Comparison of ENCODE assay signal across 22 mouse cellular contexts in the genomic region with DNA sequence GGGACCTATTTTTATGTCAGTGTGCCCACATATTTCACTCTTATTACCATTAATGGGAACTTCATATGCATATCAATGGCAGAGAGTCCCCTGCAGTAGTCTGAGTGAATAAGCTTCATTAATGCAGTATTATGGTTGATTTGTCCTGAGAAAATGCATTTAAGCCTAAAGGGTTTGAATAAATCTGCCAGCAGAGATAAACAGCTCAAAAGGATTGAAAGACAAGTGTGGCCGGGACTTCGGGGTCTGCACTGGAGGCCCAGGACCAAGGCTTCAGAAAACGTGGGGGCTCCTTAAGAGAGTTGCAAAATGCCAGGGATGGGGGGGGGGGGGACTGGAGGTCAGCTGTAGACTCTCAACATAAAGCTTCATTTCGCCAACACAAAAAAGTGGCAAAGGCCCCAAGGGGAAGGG.
A peak's percentile ranks its signal among the peaks of the same experiment; 100 is the strongest.
DNase-seq lines count a peak whose midpoint lies in the region; ATAC-seq lines count a peak whose summit lies in the region.
"Had no signal": no experiment of that assay in that cellular context is flagged by ENCODE, and none has a peak within 500 bp of the region (broad histone marks: within the 10 kb centered on the region; RNA-seq: fewer than 3 reads in every experiment).

No protein-coding gene starts in this region.

- H3K27me3 ChIP-seq in midbrain, embryonic 11.5 days (ENCODE audit: control insufficient read depth, insufficient read depth, low read length), result no peaks in the 10 kb centered on the region
- H3K27me3 ChIP-seq in midbrain, embryonic 16.5 days (ENCODE audit: control insufficient read depth, insufficient read depth, low read depth, low read length), result no peaks in the 10 kb centered on the region
- peaks cover 6% of the 10 kb centered on the region; the same call in 1 of the 2 replicates for H3K27me3 ChIP-seq in forebrain, embryonic 13.5 days
- H3K27me3 ChIP-seq in hindbrain, embryonic 13.5 days, result no peaks in the 10 kb centered on the region
- H3K27me3 ChIP-seq in neural tube, embryonic 14.5 days (ENCODE audit: control insufficient read depth, insufficient read depth, low read length), result no peaks in the 10 kb centered on the region

- peak; percentile 73 for ATAC-seq in midbrain, embryonic 11.5 days (ENCODE audit: low FRiP score)
- no peak for ATAC-seq in midbrain, embryonic 16.5 days
- peak; percentile 79 for ATAC-seq in forebrain, embryonic 13.5 days
- 0 out of 2 replicates have a peak, but pooled peaks have one; percentile 39 for ATAC-seq in hindbrain, embryonic 13.5 days (ENCODE audit: low FRiP score)
- no peak for ATAC-seq in neural tube, embryonic 14.5 days (ENCODE audit: low read depth)
- ATAC-seq: liver, postnatal 0 days; lung, postnatal 0 days had no signal

- no peaks in the 10 kb centered on the region for H3K9me3 ChIP-seq in midbrain, embryonic 11.5 days (ENCODE audit: control insufficient read depth, low read length)
- no peaks in the 10 kb centered on the region for H3K9me3 ChIP-seq in midbrain, embryonic 16.5 days (replicated peaks; ENCODE audit: control insufficient read depth, low read length, poor library complexity, severe bottlenecking)
- H3K9me3 ChIP-seq in forebrain, embryonic 13.5 days (replicated peaks), result no peaks in the 10 kb centered on the region
- H3K9me3 ChIP-seq in hindbrain, embryonic 13.5 days, result no peaks in the 10 kb centered on the region
- no peaks in the 10 kb centered on the region for H3K9me3 ChIP-seq in neural tube, embryonic 14.5 days (ENCODE audit: control insufficient read depth, low read length)
- H3K9me3 ChIP-seq: heart, embryonic 13.5 days had no signal

- H3K4me2 ChIP-seq in midbrain, embryonic 11.5 days, result no peak overlapping the region; the same call in 1 of the 2 replicates
- no peak overlapping the region for H3K4me2 ChIP-seq in midbrain, embryonic 16.5 days (ENCODE audit: low read length)
- H3K4me2 ChIP-seq in forebrain, embryonic 13.5 days, result peak overlapping the region; percentile 38
- no peak overlapping the region for H3K4me2 ChIP-seq in hindbrain, embryonic 13.5 days
- peak overlapping the region; percentile 14; the same call in 1 of the 2 replicates for H3K4me2 ChIP-seq in neural tube, embryonic 14.5 days (ENCODE audit: low read depth, low read length)
- H3K4me2 ChIP-seq: heart, embryonic 13.5 days; liver, embryonic 11.5 days had no signal

- H3K4me3 ChIP-seq in midbrain, embryonic 11.5 days (ENCODE audit: low read depth, low read length), result no peak overlapping the region
- H3K4me3 ChIP-seq in midbrain, embryonic 16.5 days (ENCODE audit: low read depth, low read length), result no peak overlapping the region
- H3K4me3 ChIP-seq in forebrain, embryonic 13.5 days, result no peak overlapping the region
- no peak overlapping the region for H3K4me3 ChIP-seq in hindbrain, embryonic 13.5 days
- H3K4me3 ChIP-seq in neural tube, embryonic 14.5 days (ENCODE audit: low read depth, low read length), result no peak overlapping the region
- H3K4me3 ChIP-seq: heart, adult 2 months; heart, embryonic 13.5 days; left cerebral cortex, adult 2 months had no signal

- H3K4me1 ChIP-seq in midbrain, embryonic 11.5 days (ENCODE audit: control insufficient read depth, insufficient read depth, low read length), result peaks cover 20% of the 10 kb centered on the region
- peaks cover 10% of the 10 kb centered on the region for H3K4me1 ChIP-seq in midbrain, embryonic 16.5 days (ENCODE audit: control insufficient read depth, insufficient read depth, low read length)
- H3K4me1 ChIP-seq in forebrain, embryonic 13.5 days, result peaks cover 34% of the 10 kb centered on the region
- H3K4me1 ChIP-seq in hindbrain, embryonic 13.5 days (replicated peaks), result peaks cover 32% of the 10 kb centered on the region
- peaks cover 9% of the 10 kb centered on the region; the same call in 1 of the 2 replicates for H3K4me1 ChIP-seq in neural tube, embryonic 14.5 days (ENCODE audit: control insufficient read depth, insufficient read depth, low read length)

- no peak overlapping the region for H3K9ac ChIP-seq in midbrain, embryonic 11.5 days (ENCODE audit: low read length)
- H3K9ac ChIP-seq in midbrain, embryonic 16.5 days (ENCODE audit: low read depth, low read length), result no peak overlapping the region
- H3K9ac ChIP-seq in forebrain, embryonic 13.5 days, result no peak overlapping the region
- H3K9ac ChIP-seq in hindbrain, embryonic 13.5 days, result no peak overlapping the region
- no peak overlapping the region for H3K9ac ChIP-seq in neural tube, embryonic 14.5 days (replicated peaks; ENCODE audit: low read depth, low read length)
- H3K9ac ChIP-seq: heart, embryonic 13.5 days; liver, postnatal 0 days had no signal

- peak; percentile 79 for DNase-seq in midbrain, embryonic 11.5 days (ENCODE audit: low spot score, missing footprints)
- no peak for DNase-seq in liver
- no peak for DNase-seq in left cerebral cortex, adult 8-10 months (ENCODE audit: low spot score in 2 of 2)
- DNase-seq: adrenal gland, adult 2 months; cerebellum, adult 11-12 months; gastrocnemius, postnatal 25 days; heart, adult 2 months; heart, postnatal 14 days; kidney, adult 2 months; kidney, postnatal 10 days; liver, postnatal 0 days; thymus, adult 18-20 months; thymus, postnatal 4 days had no signal

- H3K27ac ChIP-seq in midbrain, embryonic 11.5 days (ENCODE audit: low read depth, low read length), result peak overlapping the region; percentile 57; the same call in 1 of the 2 replicates
- H3K27ac ChIP-seq in midbrain, embryonic 16.5 days (ENCODE audit: low read length), result no peak overlapping the region
- peak overlapping the region; percentile 36; the same call in 1 of the 2 replicates for H3K27ac ChIP-seq in forebrain, embryonic 13.5 days
- H3K27ac ChIP-seq in hindbrain, embryonic 13.5 days, result peak overlapping the region; percentile 23; the same call in 1 of the 2 replicates
- no peak overlapping the region for H3K27ac ChIP-seq in neural tube, embryonic 14.5 days (ENCODE audit: low read depth, low read length)
- H3K27ac ChIP-seq: heart, adult 2 months; heart, embryonic 13.5 days; left cerebral cortex, adult 2 months; macrophage had no signal

- 21% methylated on average over 4 of the region's 4 CpGs for WGBS in midbrain, embryonic 11.5 days
- 11% methylated on average over 4 of the region's 4 CpGs for WGBS in midbrain, embryonic 16.5 days
- 8% methylated on average over 4 of the region's 4 CpGs for WGBS in forebrain, embryonic 13.5 days
- 19% methylated on average over 4 of the region's 4 CpGs for WGBS in hindbrain, embryonic 13.5 days
- 21% methylated on average over 4 of the region's 4 CpGs for WGBS in neural tube, embryonic 14.5 days

- H3K36me3 ChIP-seq in midbrain, embryonic 11.5 days (ENCODE audit: control insufficient read depth, insufficient read depth, low read length), result no peaks in the 10 kb centered on the region
- H3K36me3 ChIP-seq in midbrain, embryonic 16.5 days (ENCODE audit: control insufficient read depth, insufficient read depth, low read length), result no peaks in the 10 kb centered on the region
- no peaks in the 10 kb centered on the region for H3K36me3 ChIP-seq in forebrain, embryonic 13.5 days (ENCODE audit: poor library complexity, severe bottlenecking)
- H3K36me3 ChIP-seq in hindbrain, embryonic 13.5 days, result no peaks in the 10 kb centered on the region
- H3K36me3 ChIP-seq in neural tube, embryonic 14.5 days (ENCODE audit: control insufficient read depth, insufficient read depth, low read length), result no peaks in the 10 kb centered on the region
- H3K36me3 ChIP-seq: heart, embryonic 13.5 days had no signal

Comparison
In these comparisons a context has a peak if more than half of its experiments do, and no peak if none do; other contexts are left out.
1. ATAC-seq: peak in midbrain, embryonic 11.5 days (single experiment), forebrain, embryonic 13.5 days (single experiment) and hindbrain, embryonic 13.5 days (single experiment); none in midbrain, embryonic 16.5 days (single experiment) and neural tube, embryonic 14.5 days (single experiment).
2. H3K27ac ChIP-seq: peak in midbrain, embryonic 11.5 days (single experiment), forebrain, embryonic 13.5 days (single experiment) and hindbrain, embryonic 13.5 days (single experiment); none in midbrain, embryonic 16.5 days (single experiment) and neural tube, embryonic 14.5 days (single experiment).
3. H3K4me2 ChIP-seq: peak in forebrain, embryonic 13.5 days (single experiment) and neural tube, embryonic 14.5 days (single experiment); none in midbrain, embryonic 11.5 days (single experiment), midbrain, embryonic 16.5 days (single experiment) and hindbrain, embryonic 13.5 days (single experiment).